7 mouse cellular contexts compared by ENCODE assay signal in the genomic region with DNA sequence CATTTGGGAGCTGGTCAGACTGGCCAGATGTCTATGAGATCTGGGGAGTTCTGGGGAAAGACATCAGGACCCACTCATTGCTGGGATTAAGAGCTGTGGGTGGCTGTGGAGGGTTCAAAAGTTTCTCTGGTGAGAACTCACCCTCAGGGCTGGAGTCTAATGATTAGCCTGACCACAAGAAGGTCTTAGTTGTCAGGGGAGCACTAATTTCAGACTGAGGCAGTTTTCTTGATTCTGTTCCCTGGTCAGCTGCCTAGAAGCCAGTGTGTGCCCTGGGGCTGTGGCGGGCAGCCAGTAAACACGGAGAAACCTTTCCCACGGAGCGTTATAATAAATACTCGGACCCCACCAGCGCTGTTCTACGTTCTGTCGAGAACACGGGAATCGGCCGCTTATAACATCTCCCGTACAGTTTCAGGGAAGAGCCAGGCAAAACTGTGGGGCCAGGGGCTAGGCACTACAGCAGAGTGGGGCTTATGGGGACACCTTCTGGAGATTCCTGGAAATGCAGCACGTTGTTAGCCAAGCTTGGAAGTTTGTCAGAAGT. TPM values are rescaled to one million over a fixed set of nuclear protein-coding genes. Genes with fewer than 3 reads are reported as not detected.
DNase-seq lines count a peak whose midpoint lies in the region; ATAC-seq lines count a peak whose summit lies in the region.

No protein-coding gene starts in this region.

- H3K4me1 ChIP-seq in heart, embryonic 15.5 days (replicated peaks) = peaks cover 22% of the 10 kb centered on the region

- peak overlapping the region; percentile 46 for H3K4me3 ChIP-seq in heart, embryonic 15.5 days

- no peaks in the 10 kb centered on the region for H3K36me3 ChIP-seq in heart, embryonic 15.5 days

- H3K27ac ChIP-seq in heart, embryonic 15.5 days = 0 out of 2 replicates have a peak overlapping the region, but pooled peaks have one; percentile 24

- H3K27me3 ChIP-seq in heart, embryonic 15.5 days = no peaks in the 10 kb centered on the region

- peak; percentile 70 for ATAC-seq in erythroblast, adult 5-6 weeks (replicated peaks; ENCODE audit: low FRiP score, poor library complexity, severe bottlenecking)
- ATAC-seq in heart, embryonic 15.5 days (replicated peaks; ENCODE audit: insufficient number of reproducible peaks, insufficient read depth, low FRiP score, low read depth) = no peak; the same call in 1 of the 2 replicates

- no peaks in the 10 kb centered on the region for H3K9me3 ChIP-seq in heart, embryonic 15.5 days (replicated peaks)

- H3K4me2 ChIP-seq in heart, embryonic 15.5 days = peak overlapping the region; percentile 78

- peak; percentile 78 for DNase-seq in MN1 (ENCODE audit: low spot score)
- DNase-seq in brain, embryonic 18.5 days (ENCODE audit: low read depth, low spot score) = peak; percentile 50
- peak; percentile 66 to 86 for DNase-seq in kidney, postnatal 25 days
- peak; percentile 83 for DNase-seq in lung, postnatal 10 days
- DNase-seq in retina, embryonic 14.5 days (ENCODE audit: low spot score) = peak; percentile 95

- 8% methylated on average over 13 of the region's 13 CpGs for WGBS in heart, embryonic 15.5 days

- H3K9ac ChIP-seq in heart, embryonic 15.5 days = peak overlapping the region; percentile 56

RNA-seq across cellular contexts. Expression of a gene that starts 3.7 kb away (rescaled TPM):
- total RNA-seq in erythroblast, adult 5-6 weeks (2015; ENCODE audit: low replicate concordance) = 47.1 and 49.9 TPM in 2 replicates
- total RNA-seq in erythroblast, adult 5-6 weeks (2017; ENCODE audit: low replicate concordance) = 68.0 and 92.1 TPM in 2 replicates
- 43.7 and 45.2 TPM in 2 replicates for polyA plus RNA-seq in heart, embryonic 15.5 days (2015; fragmentation: Nextera tagmentation; extraction: Ambion mirVana)
